Mouse (Mus musculus) CH12.LX (cell line): ENCODE measurements around the gene Uqcrh.

Experiments
- CTCF ChIP-seq, 2 experiments: IDR thresholded peaks in 1 of 2; conservative IDR thresholded peaks in 1 of 2; 2 replicates each; pipeline ENCODE4 v1.5.1; 2011 to 2012; ENCODE audit warnings: low read depth in 2 of 2, low read length in 2 of 2, improper control_type of control experiment in 1 of 2, inconsistent platforms in 1 of 2, mild to moderate bottlenecking in 1 of 2, moderate library complexity in 1 of 2
- POLR2A ChIP-seq: IDR thresholded peaks from 2 replicates; pipeline ENCODE4 v1.6.1; 2011; ENCODE audit warnings: low read depth, mild to moderate bottlenecking, improper control_type of control experiment, low read length
- RAD21 ChIP-seq: IDR thresholded peaks from 2 replicates; pipeline ENCODE4 v1.6.1; 2011; ENCODE audit warnings: low read depth, mild to moderate bottlenecking, low read length, improper control_type of control experiment, moderate library complexity
- TCF12 ChIP-seq: IDR thresholded peaks from 2 replicates; pipeline ENCODE4 v1.6.1; 2014; ENCODE audit warnings: low read depth, mild to moderate bottlenecking, inconsistent platforms, low read length, improper control_type of control experiment
- ZC3H11A ChIP-seq: IDR thresholded peaks from 2 replicates; pipeline ENCODE4 v1.6.1; 2012; ENCODE audit warnings: low read depth, mild to moderate bottlenecking, inconsistent platforms, low read length, improper control_type of control experiment

GRCm38 (mm10) chr4:116070116-116070515 lies 4.8 kb downstream of the Uqcrh start:
- TF ChIP-seq POLR2A = no peak
- no peak for TF ChIP-seq CTCF (conservative IDR thresholded peaks at IDR 0.05 in 1 of 2, IDR thresholded peaks at IDR 0.05 in 1 of 2; ENCODE audit: low read depth in 2 of 2, low read length in 2 of 2)
- no peak for TF ChIP-seq ZC3H11A
- no peak for TF ChIP-seq RAD21
- TF ChIP-seq TCF12 = no peak
